ENCODE assay signal across 14 mouse cellular contexts in genomic region chr9:97966691-97967090, GRCm38 (mm10).
A peak's percentile ranks its signal among the peaks of the same experiment; 100 is the strongest.
DNase-seq lines count a peak whose midpoint lies in the region; ATAC-seq and TF ChIP-seq lines count a peak whose summit lies in the region.
"Had no signal": no experiment of that assay in that cellular context is flagged by ENCODE, and none has a peak within 500 bp of the region (broad histone marks: within the 10 kb centered on the region; RNA-seq: fewer than 3 reads in every experiment).

No protein-coding gene starts in this region.

- no peak for TF ChIP-seq CTCF in heart, adult 2 months (IDR thresholded peaks at IDR 0.05)
- no peak for TF ChIP-seq CTCF in midbrain, postnatal 0 days (IDR thresholded peaks at IDR 0.05)

- no peak overlapping the region for H3K4me3 ChIP-seq in heart, adult 2 months
- H3K4me3 ChIP-seq in midbrain, postnatal 0 days (ENCODE audit: low read depth, low read length): no peak overlapping the region
- no peak overlapping the region for H3K4me3 ChIP-seq in midbrain, embryonic 16.5 days (ENCODE audit: low read depth, low read length)
- H3K4me3 ChIP-seq: embryonic facial prominence, embryonic 12.5 days; midbrain, embryonic 12.5 days had no signal

- no peak for ATAC-seq in midbrain, postnatal 0 days (ENCODE audit: low FRiP score)
- no peak for ATAC-seq in midbrain, embryonic 16.5 days

- intact Hi-C loops in heart, adult 2 months (cut with DNase I): no loop called here

- 71% methylated on average over 4 of the region's 4 CpGs for WGBS in heart, adult 2 months
- 80% methylated on average over 4 of the region's 4 CpGs for WGBS in midbrain, postnatal 0 days
- WGBS in midbrain, embryonic 16.5 days: 54% methylated on average over 4 of the region's 4 CpGs

- H3K9me3 ChIP-seq in midbrain, postnatal 0 days (ENCODE audit: low read length): no peaks in the 10 kb centered on the region
- H3K9me3 ChIP-seq in midbrain, embryonic 16.5 days (replicated peaks; ENCODE audit: control insufficient read depth, low read length, poor library complexity, severe bottlenecking): no peaks in the 10 kb centered on the region
- H3K9me3 ChIP-seq: embryonic facial prominence, embryonic 12.5 days; midbrain, embryonic 12.5 days had no signal

- DNase-seq in heart, adult 11 months: peak; percentile 61
- DNase-seq in heart, adult 2 months: no peak
- peak; percentile 67 for DNase-seq in midbrain, postnatal 0 days (ENCODE audit: low spot score)
- DNase-seq in left cerebral cortex, adult 9 months (ENCODE audit: low spot score in 2 of 2): peak; percentile 23 to 64
- DNase-seq in right cerebral cortex, postnatal 36 days (ENCODE audit: low spot score in 2 of 2): peak; percentile 26 to 34
- DNase-seq in kidney, postnatal 14 days: no peak
- DNase-seq in cerebellum, adult 11-12 months: no peak
- DNase-seq: heart, adult 18-20 months; heart, postnatal 10 days; kidney, adult 11 months had no signal

- no peak for TF ChIP-seq POLR2A in heart, adult 2 months (IDR thresholded peaks at IDR 0.05; ENCODE audit: insufficient read depth, low read depth, low read length)

- H3K27ac ChIP-seq in heart, adult 2 months: no peak overlapping the region
- no peak overlapping the region for H3K27ac ChIP-seq in midbrain, postnatal 0 days (ENCODE audit: low read depth, low read length)
- H3K27ac ChIP-seq in midbrain, embryonic 16.5 days (ENCODE audit: low read length): no peak overlapping the region
- H3K27ac ChIP-seq: embryonic facial prominence, embryonic 12.5 days; midbrain, embryonic 12.5 days had no signal

- H3K79me2 ChIP-seq in heart, adult 2 months (replicated peaks; ENCODE audit: control insufficient read depth, insufficient read depth, low read length): no peaks in the 10 kb centered on the region

- H3K4me2 ChIP-seq in midbrain, postnatal 0 days (ENCODE audit: low read depth, low read length, poor library complexity, severe bottlenecking): no peak overlapping the region
- H3K4me2 ChIP-seq in midbrain, embryonic 16.5 days (ENCODE audit: low read length): no peak overlapping the region
- H3K4me2 ChIP-seq: embryonic facial prominence, embryonic 12.5 days; liver, embryonic 11.5 days; midbrain, embryonic 12.5 days had no signal

- no peak for TF ChIP-seq EP300 in heart, adult 2 months (IDR thresholded peaks at IDR 0.05; ENCODE audit: insufficient read depth, low read depth, low read length)

- H3K4me1 ChIP-seq in heart, adult 2 months (ENCODE audit: control insufficient read depth, insufficient read depth, low read length): no peaks in the 10 kb centered on the region
- no peaks in the 10 kb centered on the region for H3K4me1 ChIP-seq in midbrain, postnatal 0 days (ENCODE audit: insufficient read depth, low read length)
- no peaks in the 10 kb centered on the region for H3K4me1 ChIP-seq in midbrain, embryonic 16.5 days (ENCODE audit: control insufficient read depth, insufficient read depth, low read length)
- H3K4me1 ChIP-seq: embryonic facial prominence, embryonic 12.5 days; midbrain, embryonic 12.5 days had no signal

- no peaks in the 10 kb centered on the region for H3K36me3 ChIP-seq in heart, adult 2 months (ENCODE audit: control insufficient read depth, insufficient read depth, low read length)
- no peaks in the 10 kb centered on the region for H3K36me3 ChIP-seq in midbrain, postnatal 0 days (ENCODE audit: insufficient read depth, low read length)
- H3K36me3 ChIP-seq in midbrain, embryonic 16.5 days (ENCODE audit: control insufficient read depth, insufficient read depth, low read length): no peaks in the 10 kb centered on the region
- H3K36me3 ChIP-seq: embryonic facial prominence, embryonic 12.5 days; midbrain, embryonic 12.5 days had no signal

- no peak overlapping the region for H3K9ac ChIP-seq in heart, adult 2 months (ENCODE audit: low read depth, low read length)
- no peak overlapping the region for H3K9ac ChIP-seq in midbrain, postnatal 0 days (replicated peaks; ENCODE audit: low read length, poor library complexity, severe bottlenecking)
- no peak overlapping the region for H3K9ac ChIP-seq in midbrain, embryonic 16.5 days (ENCODE audit: low read depth, low read length)
- H3K9ac ChIP-seq: embryonic facial prominence, embryonic 12.5 days; midbrain, embryonic 12.5 days had no signal

- H3K27me3 ChIP-seq in heart, adult 2 months (ENCODE audit: control insufficient read depth, insufficient read depth, low read length): no peaks in the 10 kb centered on the region
- no peaks in the 10 kb centered on the region for H3K27me3 ChIP-seq in midbrain, postnatal 0 days (ENCODE audit: insufficient read depth, low read length)
- H3K27me3 ChIP-seq in midbrain, embryonic 16.5 days (ENCODE audit: control insufficient read depth, insufficient read depth, low read depth, low read length): no peaks in the 10 kb centered on the region
- H3K27me3 ChIP-seq: embryonic facial prominence, embryonic 12.5 days; midbrain, embryonic 12.5 days had no signal

Comparison
In these comparisons a context has a peak if more than half of its experiments do, and no peak if none do; other contexts are left out.
1. DNase-seq: peak in heart, adult 11 months (single experiment), midbrain, postnatal 0 days (single experiment), left cerebral cortex, adult 9 months (2 of 2) and right cerebral cortex, postnatal 36 days (2 of 2); none in heart, adult 2 months (0 of 2), kidney, postnatal 14 days (single experiment) and cerebellum, adult 11-12 months (single experiment).